Mouse (Mus musculus) liver, embryonic 16.5 days (tissue): ENCODE measurements around the gene Mbd5. TPM values are rescaled to one million over a fixed set of nuclear protein-coding genes. Genes with fewer than 3 reads are reported as not detected.

ENCODE experiments used
- ATAC-seq: fragments of 200-750 bp; cut with Nextera tagmentation; 2 replicates; pipeline ENCODE4 v1.8.0; 2017; ENCODE audit warnings: low read depth, mild to moderate bottlenecking, moderate number of reproducible peaks, moderate library complexity
- H3K27ac ChIP-seq: fragments of 300-500 bp; sonication (generic); 2 replicates; pipeline ENCODE4 v1.5.1; 2014; ENCODE audit warnings: mild to moderate bottlenecking, low read length
- H3K27me3 ChIP-seq: fragments of 300-500 bp; sonication (generic); 2 replicates; pipeline ENCODE4 v1.6.1; 2014; ENCODE audit warnings: low read depth, low read length, mixed read lengths; ENCODE audit not compliant: control insufficient read depth, insufficient read depth
- H3K36me3 ChIP-seq: fragments of 300-500 bp; sonication (generic); 2 replicates; pipeline ENCODE4 v1.6.1; 2014; ENCODE audit warnings: mild to moderate bottlenecking; ENCODE audit not compliant: control insufficient read depth, insufficient read depth
- H3K4me1 ChIP-seq: fragments of 300-500 bp; sonication (generic); 2 replicates; pipeline ENCODE4 v1.6.1; 2014; ENCODE audit warnings: low read depth, low read length, mixed read lengths; ENCODE audit not compliant: control insufficient read depth
- H3K4me2 ChIP-seq: fragments of 300-500 bp; sonication (generic); 2 replicates; pipeline ENCODE4 v1.6.1; 2014; ENCODE audit warnings: low read depth, low read length, mixed read lengths
- H3K4me3 ChIP-seq: fragments of 300-500 bp; sonication (generic); 2 replicates; pipeline ENCODE4 v1.5.1; 2014; ENCODE audit warnings: low read depth, mild to moderate bottlenecking, low read length
- H3K9ac ChIP-seq: fragments of 300-500 bp; sonication (generic); 2 replicates; pipeline ENCODE4 v1.6.1; 2014; ENCODE audit warnings: low read depth, low read length
- H3K9me3 ChIP-seq: fragments of 300-500 bp; sonication (generic); replicated peaks from 2 replicates; pipeline ENCODE4 v1.6.1; 2016; ENCODE audit warnings: low read length; ENCODE audit not compliant: control insufficient read depth
- WGBS: fragments of 180-500 bp; shearing (Covaris S2); extraction: QIAGEN DNeasy Blood & Tissue Kit; methylation state at CpG from one replicate; pipeline ENCODE4 v1.1.7; 2014; ENCODE audit not compliant: insufficient replicate concordance; 5-methylcytosine and 5-hydroxymethylcytosine counted together
- polyA plus RNA-seq: library from polyadenylated mRNA; unstranded; fragments of >200 nt; fragmentation: Nextera tagmentation; extraction: Ambion mirVana; gene quantifications from 2 replicates; pipeline ENCODE4 v1.2.1, GENCODE M21; 2015

Gene Mbd5
- polyA plus RNA-seq, 1 experiment from 2014 or later, result 7.3 TPM

GRCm38 (mm10) chr2:49119875-49120274, 170.6 kb downstream of the Mbd5 start:
- H3K4me1 ChIP-seq, result no peaks in the 10 kb centered on the region
- ATAC-seq, result no peak
- no peak overlapping the region for H3K9ac ChIP-seq
- no peak overlapping the region for H3K4me3 ChIP-seq
- H3K36me3 ChIP-seq, result no peaks in the 10 kb centered on the region
- no peak overlapping the region for H3K27ac ChIP-seq
- no peak overlapping the region for H3K4me2 ChIP-seq
- no peaks in the 10 kb centered on the region for H3K27me3 ChIP-seq
- no peaks in the 10 kb centered on the region for H3K9me3 ChIP-seq
- WGBS, result 81% methylated on average over 6 of the region's 6 CpGs

GRCm38 (mm10) chr2:49121603-49122002, 172.3 kb downstream of the Mbd5 start:
- WGBS, result 57% methylated on average over 3 of the region's 3 CpGs

GRCm38 (mm10) chr2:49142186-49142585, 192.9 kb downstream of the Mbd5 start:
- Histone ChIP-seq H3K4me3 (no peak overlapping the region), H3K4me1 (no peaks in the 10 kb centered on the region), H3K27ac (no peak overlapping the region), H3K4me2 (no peak overlapping the region), H3K9ac (no peak overlapping the region), H3K36me3 (no peaks in the 10 kb centered on the region), H3K9me3 (no peaks in the 10 kb centered on the region), H3K27me3 (no peaks in the 10 kb centered on the region)
- WGBS, result 68% methylated on average over 3 of the region's 3 CpGs
- ATAC-seq, result no peak

More at GRCm38 (mm10) chr2:49121603-49122002, 172.3 kb downstream of the Mbd5 start:
- Histone ChIP-seq H3K9ac (no peak overlapping the region), H3K4me3 (no peak overlapping the region), H3K27me3 (no peaks in the 10 kb centered on the region), H3K36me3 (no peaks in the 10 kb centered on the region), H3K4me1 (no peaks in the 10 kb centered on the region), H3K4me2 (no peak overlapping the region), H3K27ac (no peak overlapping the region), H3K9me3 (no peaks in the 10 kb centered on the region)
- ATAC-seq, result no peak

GRCm38 (mm10) chr2:49153649-49154048, 204.3 kb downstream of the Mbd5 start:
- H3K4me1 ChIP-seq, result no peaks in the 10 kb centered on the region
- H3K36me3 ChIP-seq, result no peaks in the 10 kb centered on the region
- no peaks in the 10 kb centered on the region for H3K9me3 ChIP-seq
- H3K27me3 ChIP-seq, result no peaks in the 10 kb centered on the region
- H3K4me3 ChIP-seq, result no peak overlapping the region
- no peak overlapping the region for H3K4me2 ChIP-seq
- no peak for ATAC-seq
- no peak overlapping the region for H3K27ac ChIP-seq
- 30% methylated on average over 1 of the region's 1 CpGs for WGBS
- no peak overlapping the region for H3K9ac ChIP-seq

GRCm38 (mm10) chr2:49160232-49160947, 211.1 kb downstream of the Mbd5 start:
- no peak overlapping the region for H3K27ac ChIP-seq
- peak; percentile 65 for ATAC-seq
- H3K9ac ChIP-seq, result no peak overlapping the region
- no peaks in the 10 kb centered on the region for H3K36me3 ChIP-seq
- no peaks in the 10 kb centered on the region for H3K9me3 ChIP-seq
- WGBS, result 35% methylated on average over 5 of the region's 5 CpGs
- H3K4me3 ChIP-seq, result no peak overlapping the region
- no peak overlapping the region for H3K4me2 ChIP-seq
- H3K27me3 ChIP-seq, result no peaks in the 10 kb centered on the region
- no peaks in the 10 kb centered on the region for H3K4me1 ChIP-seq

- no peak for ATAC-seq
- Histone ChIP-seq H3K4me2 (no peak overlapping the region), H3K27ac (no peak overlapping the region), H3K9me3 (no peaks in the 10 kb centered on the region), H3K9ac (no peak overlapping the region), H3K4me1 (no peaks in the 10 kb centered on the region), H3K4me3 (no peak overlapping the region), H3K36me3 (no peaks in the 10 kb centered on the region), H3K27me3 (no peaks in the 10 kb centered on the region)
- 62% methylated on average over 3 of the region's 3 CpGs for WGBS
Observed at GRCm38 (mm10) chr2:49169766-49170165, 220.5 kb downstream of the Mbd5 start.

- WGBS, result 56% methylated on average over 3 of the region's 3 CpGs
- Histone ChIP-seq H3K27ac (no peak overlapping the region), H3K36me3 (no peaks in the 10 kb centered on the region), H3K27me3 (no peaks in the 10 kb centered on the region), H3K4me3 (no peak overlapping the region), H3K9me3 (no peaks in the 10 kb centered on the region), H3K9ac (no peak overlapping the region), H3K4me1 (no peaks in the 10 kb centered on the region), H3K4me2 (no peak overlapping the region)
- ATAC-seq, result no peak
Observed at GRCm38 (mm10) chr2:49177015-49177414, 227.7 kb downstream of the Mbd5 start.

GRCm38 (mm10) chr2:49190984-49191383, 241.7 kb downstream of the Mbd5 start:
- H3K36me3 ChIP-seq, result no peaks in the 10 kb centered on the region
- no peaks in the 10 kb centered on the region for H3K4me1 ChIP-seq
- no peak overlapping the region for H3K27ac ChIP-seq
- no peaks in the 10 kb centered on the region for H3K9me3 ChIP-seq
- 54% methylated on average over 2 of the region's 2 CpGs for WGBS
- H3K9ac ChIP-seq, result no peak overlapping the region
- H3K27me3 ChIP-seq, result no peaks in the 10 kb centered on the region
- no peak overlapping the region for H3K4me2 ChIP-seq
- no peak overlapping the region for H3K4me3 ChIP-seq
- ATAC-seq, result no peak

- no peaks in the 10 kb centered on the region for H3K9me3 ChIP-seq
- H3K9ac ChIP-seq, result no peak overlapping the region
- no peaks in the 10 kb centered on the region for H3K27me3 ChIP-seq
- 89% methylated on average over 3 of the region's 3 CpGs for WGBS
- no peak overlapping the region for H3K4me2 ChIP-seq
- H3K4me3 ChIP-seq, result no peak overlapping the region
- no peak overlapping the region for H3K27ac ChIP-seq
- no peak for ATAC-seq
- no peaks in the 10 kb centered on the region for H3K4me1 ChIP-seq
- no peaks in the 10 kb centered on the region for H3K36me3 ChIP-seq
Observed at GRCm38 (mm10) chr2:49191695-49192094, 242.4 kb downstream of the Mbd5 start.
